ENCODE assay signal across 1 mouse cellular context in the genomic region with DNA sequence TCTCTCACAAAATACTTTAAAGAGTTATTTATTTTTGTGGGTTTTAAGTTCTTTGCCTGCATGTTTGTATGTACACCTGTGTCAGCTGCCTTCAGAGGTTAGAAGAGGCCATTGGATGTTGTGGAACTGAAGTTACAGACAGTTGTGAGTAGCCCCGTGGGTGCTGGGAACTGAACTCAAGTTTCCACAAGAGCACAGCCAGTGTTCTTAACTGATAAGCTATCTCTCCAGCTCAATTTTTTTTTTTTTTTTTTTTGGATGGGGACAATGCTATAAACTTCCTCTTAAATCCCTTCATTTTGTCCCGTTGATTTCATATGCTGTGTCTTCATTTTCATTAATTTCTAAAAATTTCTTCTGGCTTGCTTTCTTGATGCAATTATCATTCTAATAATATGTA.
TF ChIP-seq lines count a peak whose summit lies in the region.

No protein-coding gene starts in this region.

TF ChIP-seq in MEL, 35 proteins besides CTCF, POLR2A, EP300 and RAD21 (continued from another document):
- TF ChIP-seq NELFE (IDR thresholded peaks at IDR 0.05; ENCODE audit: low read depth, low read length) = no peak
- TF ChIP-seq BHLHE40 (IDR thresholded peaks at IDR 0.05; ENCODE audit: borderline replicate concordance, low read depth, low read length) = no peak
- no peak for TF ChIP-seq ELF1 (IDR thresholded peaks at IDR 0.05; ENCODE audit: low read depth, low read length)
- peak; percentile 97 for TF ChIP-seq ZNF384 (IDR thresholded peaks at IDR 0.05; ENCODE audit: low read depth, low read length)
- no peak for TF ChIP-seq UBTF (IDR thresholded peaks at IDR 0.05; ENCODE audit: borderline replicate concordance, insufficient read depth, low read depth, low read length)
- no peak for TF ChIP-seq CHD2 (IDR thresholded peaks at IDR 0.05; ENCODE audit: low read length)
- TF ChIP-seq JUND (IDR thresholded peaks at IDR 0.05; ENCODE audit: low read depth, low read length) = no peak
- peak; percentile 89 for TF ChIP-seq GATA1 (IDR thresholded peaks at IDR 0.05; ENCODE audit: low read depth, low read length)
- no peak for TF ChIP-seq USF1 (IDR thresholded peaks at IDR 0.05; ENCODE audit: low read depth, low read length)
- TF ChIP-seq SIN3A (IDR thresholded peaks at IDR 0.05; ENCODE audit: low read length) = peak; percentile 36; the same call in 1 of the 2 replicates
- no peak for TF ChIP-seq USF2 (IDR thresholded peaks at IDR 0.05; ENCODE audit: borderline replicate concordance in 1 of 2, insufficient read depth in 1 of 2, low read depth in 1 of 2, low read length in 2 of 2)
- TF ChIP-seq KAT2A (conservative IDR thresholded peaks at IDR 0.05; ENCODE audit: low read depth, low read length) = no peak
- TF ChIP-seq RCOR1 (IDR thresholded peaks at IDR 0.05; ENCODE audit: low read depth, low read length) = peak; percentile 68
- TF ChIP-seq MYB (IDR thresholded peaks at IDR 0.05; ENCODE audit: low read depth, low read length) = peak; percentile 46; the same call in 1 of the 2 replicates
